Mouse (Mus musculus): ENCODE results near the gene Dohh. TPM values are rescaled to one million over a fixed set of nuclear protein-coding genes. Genes with fewer than 3 reads are reported as not detected.

The Dohh gene
- total and polyA plus RNA-seq, 3 experiments = 78.2 to 131 (median 81.7) TPM

GRCm38 (mm10) chr10:81413310-81414261 is 29.4 kb downstream of the Dohh start:
- H3K36me3 ChIP-seq (replicated peaks in 1 of 2; ENCODE audit: control insufficient read depth in 1 of 2, insufficient read depth in 1 of 2, low read length in 1 of 2) = peaks cover 16 to 47% of the 10 kb centered on the region in 2 experiments
- no peak overlapping the region for H3K4me2 ChIP-seq (ENCODE audit: insufficient read depth, low read depth, poor library complexity, severe bottlenecking)
- 0 out of 2 replicates have a peak, but pooled peaks cover 8% of the 10 kb centered on the region for H3K79me2 ChIP-seq (replicated peaks; ENCODE audit: control insufficient read depth, extremely low read depth, insufficient read depth, poor library complexity, severe bottlenecking)
- in situ Hi-C loops (cut with MboI; ENCODE audit: low pct_ligation_motif_present, low pct_unique_long_range_greater_than_20kb, low sequenced_read_pairs) = no loop called here
- DNase-seq (ENCODE audit: extremely low read depth) = no peak
- no peak overlapping the region for H3K9ac ChIP-seq (ENCODE audit: insufficient read depth, low read depth)
- no peaks in the 10 kb centered on the region for H3K27me3 ChIP-seq (replicated peaks)
- H3K4me3 ChIP-seq (replicated peaks in 1 of 3; ENCODE audit: low read depth in 2 of 3, low read length in 2 of 3, poor library complexity in 1 of 3) = no peak overlapping the region
- dilution Hi-C loops (cut with MboI; ENCODE audit: extremely low pct_ligation_motif_present, extremely low pct_unique_long_range_greater_than_20kb, low sequenced_read_pairs) = no loop called here
- H3K27ac ChIP-seq (ENCODE audit: insufficient read depth, low read depth) = no peak overlapping the region
- H3K4me1 ChIP-seq (ENCODE audit: control insufficient read depth in 1 of 2, insufficient read depth in 2 of 2) = peaks cover 58 to 71% of the 10 kb centered on the region in 2 experiments
- TF ChIP-seq ZKSCAN1 (IDR thresholded peaks at IDR 0.05; ENCODE audit: borderline replicate concordance, low read depth, low read length) (peak; percentile 46; the same call in 1 of the 2 replicates), CTCF (conservative IDR thresholded peaks at IDR 0.05 in 1 of 2, IDR thresholded peaks at IDR 0.05 in 1 of 2; ENCODE audit: low read depth in 2 of 2, low read length in 2 of 2) (0 out of 4 replicates have a peak, but pooled peaks of 1 of the 2 experiments have one; percentile 11), GABPA (IDR thresholded peaks at IDR 0.05; ENCODE audit: insufficient replicate concordance, low read depth, low read length) (no peak)
- no peaks in the 10 kb centered on the region for H3K9me3 ChIP-seq (replicated peaks; ENCODE audit: low read length)

GRCm38 (mm10) chr10:81414682-81415081 is 30.5 kb downstream of the Dohh start:
- H3K4me3 ChIP-seq (replicated peaks in 1 of 3; ENCODE audit: low read depth in 2 of 3, low read length in 2 of 3, poor library complexity in 1 of 3) = no peak overlapping the region
- TF ChIP-seq MAZ (IDR thresholded peaks at IDR 0.05; ENCODE audit: low read depth, low read length) (0 out of 2 replicates have a peak, but pooled peaks have one; percentile 24), PAX5 (IDR thresholded peaks at IDR 0.05; ENCODE audit: low read length) (no peak), CHD1 (IDR thresholded peaks at IDR 0.05; ENCODE audit: low read depth, low read length) (0 out of 2 replicates have a peak, but pooled peaks have one; percentile 27), CHD2 (IDR thresholded peaks at IDR 0.05; ENCODE audit: low read length) (0 out of 2 replicates have a peak, but pooled peaks have one; percentile 23)
- H3K4me2 ChIP-seq (ENCODE audit: insufficient read depth, low read depth, poor library complexity, severe bottlenecking) = peak overlapping the region; percentile 39; the same call in 1 of the 2 replicates
- H3K36me3 ChIP-seq (replicated peaks in 1 of 2; ENCODE audit: control insufficient read depth in 1 of 2, insufficient read depth in 1 of 2, low read length in 1 of 2) = peaks cover 21 to 56% of the 10 kb centered on the region in 2 experiments
- H3K27me3 ChIP-seq (replicated peaks) = no peaks in the 10 kb centered on the region
- H3K9me3 ChIP-seq (replicated peaks; ENCODE audit: low read length) = no peaks in the 10 kb centered on the region
- no peak overlapping the region for H3K9ac ChIP-seq (ENCODE audit: insufficient read depth, low read depth)
- no peak for DNase-seq (ENCODE audit: extremely low read depth)
- peak overlapping the region; percentile 30; the same call in 1 of the 2 replicates for H3K27ac ChIP-seq (ENCODE audit: insufficient read depth, low read depth)
- peaks cover 53 to 64% of the 10 kb centered on the region in 2 experiments for H3K4me1 ChIP-seq (ENCODE audit: control insufficient read depth in 1 of 2, insufficient read depth in 2 of 2)
- peaks cover 8% of the 10 kb centered on the region; the same call in 1 of the 2 replicates for H3K79me2 ChIP-seq (replicated peaks; ENCODE audit: control insufficient read depth, extremely low read depth, insufficient read depth, poor library complexity, severe bottlenecking)
- in situ Hi-C loops (cut with MboI; ENCODE audit: low pct_ligation_motif_present, low pct_unique_long_range_greater_than_20kb, low sequenced_read_pairs) = no loop called here
- dilution Hi-C loops (cut with MboI; ENCODE audit: extremely low pct_ligation_motif_present, extremely low pct_unique_long_range_greater_than_20kb, low sequenced_read_pairs) = no loop called here

- Histone ChIP-seq H3K4me1 (ENCODE audit: control insufficient read depth in 1 of 2, insufficient read depth in 2 of 2) (peaks cover 49 to 59% of the 10 kb centered on the region in 2 experiments), H3K79me2 (replicated peaks; ENCODE audit: control insufficient read depth, extremely low read depth, insufficient read depth, poor library complexity, severe bottlenecking) (peaks cover 8% of the 10 kb centered on the region; the same call in 1 of the 2 replicates), H3K9me3 (replicated peaks; ENCODE audit: low read length) (no peaks in the 10 kb centered on the region), H3K4me2 (ENCODE audit: insufficient read depth, low read depth, poor library complexity, severe bottlenecking) (peak overlapping the region; percentile 39; the same call in 1 of the 2 replicates), H3K9ac (ENCODE audit: insufficient read depth, low read depth) (no peak overlapping the region), H3K27me3 (replicated peaks) (no peaks in the 10 kb centered on the region), H3K36me3 (replicated peaks in 1 of 2; ENCODE audit: control insufficient read depth in 1 of 2, insufficient read depth in 1 of 2, low read length in 1 of 2) (peaks cover 26 to 60% of the 10 kb centered on the region in 2 experiments), H3K4me3 (replicated peaks in 1 of 3; ENCODE audit: low read depth in 2 of 3, low read length in 2 of 3, poor library complexity in 1 of 3) (no peak overlapping the region), H3K27ac (ENCODE audit: insufficient read depth, low read depth) (peak overlapping the region; percentile 30; the same call in 1 of the 2 replicates)
- no peak for TF ChIP-seq TCF12 (IDR thresholded peaks at IDR 0.05; ENCODE audit: low read depth, low read length)
- TF ChIP-seq NRF1 (IDR thresholded peaks at IDR 0.05; ENCODE audit: low read depth, low read length) = no peak
- TF ChIP-seq ELF1 (IDR thresholded peaks at IDR 0.05; ENCODE audit: low read depth, low read length) = no peak
- no peak for TF ChIP-seq E2F4 (IDR thresholded peaks at IDR 0.05; ENCODE audit: insufficient replicate concordance, low read depth, low read length)
- TF ChIP-seq GABPA (IDR thresholded peaks at IDR 0.05; ENCODE audit: insufficient replicate concordance, low read depth, low read length) = no peak
- TF ChIP-seq MXI1 (IDR thresholded peaks at IDR 0.05; ENCODE audit: low read depth, low read length) = no peak
- TF ChIP-seq MYC (IDR thresholded peaks at IDR 0.05; ENCODE audit: low read depth, low read length) = no peak
- TF ChIP-seq USF2 (conservative IDR thresholded peaks at IDR 0.05; ENCODE audit: low read depth, low read length) = no peak
- no peak for TF ChIP-seq IRF4 (IDR thresholded peaks at IDR 0.05; ENCODE audit: low read depth, low read length)
- TF ChIP-seq KAT2A (IDR thresholded peaks at IDR 0.05; ENCODE audit: insufficient replicate concordance, low read length) = no peak
- TF ChIP-seq MAX (IDR thresholded peaks at IDR 0.05; ENCODE audit: low read length) = no peak
- TF ChIP-seq BHLHE40 (IDR thresholded peaks at IDR 0.05; ENCODE audit: low read depth, low read length) = no peak
- no peak for TF ChIP-seq POLR2AphosphoS2 (IDR thresholded peaks at IDR 0.05; ENCODE audit: low read depth, low read length)
- TF ChIP-seq POLR2A (IDR thresholded peaks at IDR 0.05; ENCODE audit: low read depth, low read length) = no peak
- TF ChIP-seq UBTF (IDR thresholded peaks at IDR 0.05; ENCODE audit: low read depth, low read length) = no peak
- no peak for TF ChIP-seq RCOR1 (conservative IDR thresholded peaks at IDR 0.05; ENCODE audit: low read depth, low read length)
- no peak for TF ChIP-seq CHD2 (IDR thresholded peaks at IDR 0.05; ENCODE audit: low read length)
- dilution Hi-C loops (cut with MboI; ENCODE audit: extremely low pct_ligation_motif_present, extremely low pct_unique_long_range_greater_than_20kb, low sequenced_read_pairs) = no loop called here
- no peak for DNase-seq (ENCODE audit: extremely low read depth)
- in situ Hi-C loops (cut with MboI; ENCODE audit: low pct_ligation_motif_present, low pct_unique_long_range_greater_than_20kb, low sequenced_read_pairs) = no loop called here
Observed at GRCm38 (mm10) chr10:81415146-81415545, 30.9 kb downstream of the Dohh start.

Measured in CH12.LX (cell line).